Mouse (Mus musculus): ENCODE data around the gene Slc13a5. TPM values are rescaled to one million over a fixed set of nuclear protein-coding genes. Genes with fewer than 3 reads are reported as not detected.

Gene Slc13a5
- polyA plus RNA-seq, 1 experiment from 2014 or later = 0.04 TPM

- DNase-seq (ENCODE audit: low spot score) = no peak
- ATAC-seq (replicated peaks; ENCODE audit: low FRiP score, low read depth) = no peak
- H3K9me3 ChIP-seq (replicated peaks; ENCODE audit: low read length) = no peaks in the 10 kb centered on the region
- peaks cover 11% of the 10 kb centered on the region; the same call in 1 of the 2 replicates for H3K4me1 ChIP-seq (replicated peaks; ENCODE audit: insufficient read depth, low read length)
- WGBS = 81% methylated on average over 7 of the region's 7 CpGs
- no peaks in the 10 kb centered on the region for H3K36me3 ChIP-seq (ENCODE audit: insufficient read depth, low read length)
- peak overlapping the region; percentile 53 for H3K4me2 ChIP-seq (ENCODE audit: low read length)
- peak overlapping the region; percentile 49; the same call in 1 of the 2 replicates for H3K9ac ChIP-seq (ENCODE audit: low read depth, low read length)
- peak overlapping the region; percentile 36 for H3K4me3 ChIP-seq (replicated peaks; ENCODE audit: low read depth, low read length)
- no peaks in the 10 kb centered on the region for H3K27me3 ChIP-seq (ENCODE audit: insufficient read depth, low read length)
- H3K27ac ChIP-seq = peak overlapping the region; percentile 65
- no peak for TF ChIP-seq CTCF (IDR thresholded peaks at IDR 0.05; ENCODE audit: low read depth)
These were observed 35.2 kb upstream of the Slc13a5 start for GRCm38 (mm10) chr11:72302230-72302629.

- DNase-seq (ENCODE audit: low spot score) (peak; percentile 89), ATAC-seq (replicated peaks; ENCODE audit: low FRiP score, low read depth) (peak; percentile 84)
- 2% methylated on average over 6 of the region's 6 CpGs for WGBS
- H3K4me3 ChIP-seq (replicated peaks; ENCODE audit: low read depth, low read length) = peak within 1 kb of the TSS; percentile 36
- peak within 1 kb of the TSS; percentile 65 for H3K27ac ChIP-seq
- no peaks in the 10 kb centered on the region for H3K36me3 ChIP-seq (ENCODE audit: insufficient read depth, low read length)
- H3K27me3 ChIP-seq (ENCODE audit: insufficient read depth, low read length) = no peaks in the 10 kb centered on the region
- no peak for TF ChIP-seq CTCF (IDR thresholded peaks at IDR 0.05; ENCODE audit: low read depth)
- H3K4me1 ChIP-seq (replicated peaks; ENCODE audit: insufficient read depth, low read length) = peaks cover 11% of the 10 kb centered on the region; the same call in 1 of the 2 replicates
- H3K9me3 ChIP-seq (replicated peaks; ENCODE audit: low read length) = no peaks in the 10 kb centered on the region
- peak within 1 kb of the TSS; percentile 53 for H3K4me2 ChIP-seq (ENCODE audit: low read length)
- peak within 1 kb of the TSS; percentile 49; the same call in 1 of the 2 replicates for H3K9ac ChIP-seq (ENCODE audit: low read depth, low read length)
These were observed 34.3 kb upstream of the Slc13a5 start, which contains the start of gene Xaf1 for GRCm38 (mm10) chr11:72301334-72301733. TSS of gene Xaf1 (plus strand) at chr11:72301629.

- Histone ChIP-seq H3K4me3 (replicated peaks; ENCODE audit: low read depth, low read length) (no peak overlapping the region), H3K4me1 (replicated peaks; ENCODE audit: insufficient read depth, low read length) (no peaks in the 10 kb centered on the region), H3K27ac (no peak overlapping the region), H3K36me3 (ENCODE audit: insufficient read depth, low read length) (no peaks in the 10 kb centered on the region), H3K9me3 (replicated peaks; ENCODE audit: low read length) (no peaks in the 10 kb centered on the region), H3K27me3 (ENCODE audit: insufficient read depth, low read length) (no peaks in the 10 kb centered on the region), H3K9ac (ENCODE audit: low read depth, low read length) (no peak overlapping the region), H3K4me2 (ENCODE audit: low read length) (no peak overlapping the region)
- DNase-seq (ENCODE audit: low spot score) = no peak
- 80% methylated on average over 2 of the region's 2 CpGs for WGBS
- no peak for TF ChIP-seq CTCF (IDR thresholded peaks at IDR 0.05; ENCODE audit: low read depth)
- no peak for ATAC-seq (replicated peaks; ENCODE audit: low FRiP score, low read depth)
These were observed 26.1 kb upstream of the Slc13a5 start for GRCm38 (mm10) chr11:72293116-72293515.

- 82% methylated on average over 3 of the region's 3 CpGs for WGBS
- no peak for ATAC-seq (replicated peaks; ENCODE audit: low FRiP score, low read depth)
- no peak for DNase-seq (ENCODE audit: low spot score)
- H3K9ac ChIP-seq (ENCODE audit: low read depth, low read length) = no peak overlapping the region
- H3K27ac ChIP-seq = no peak overlapping the region
- H3K4me3 ChIP-seq (replicated peaks; ENCODE audit: low read depth, low read length) = no peak overlapping the region
- no peaks in the 10 kb centered on the region for H3K27me3 ChIP-seq (ENCODE audit: insufficient read depth, low read length)
- no peak overlapping the region for H3K4me2 ChIP-seq (ENCODE audit: low read length)
- no peaks in the 10 kb centered on the region for H3K36me3 ChIP-seq (ENCODE audit: insufficient read depth, low read length)
- TF ChIP-seq CTCF (IDR thresholded peaks at IDR 0.05; ENCODE audit: low read depth) = no peak
- H3K4me1 ChIP-seq (replicated peaks; ENCODE audit: insufficient read depth, low read length) = no peaks in the 10 kb centered on the region
- H3K9me3 ChIP-seq (replicated peaks; ENCODE audit: low read length) = no peaks in the 10 kb centered on the region
These were observed 20.5 kb upstream of the Slc13a5 start for GRCm38 (mm10) chr11:72287543-72287942.

GRCm38 (mm10) chr11:72287126-72287525, 20.1 kb upstream of the Slc13a5 start:
- H3K4me3 ChIP-seq (replicated peaks; ENCODE audit: low read depth, low read length) = no peak overlapping the region
- H3K4me1 ChIP-seq (replicated peaks; ENCODE audit: insufficient read depth, low read length) = no peaks in the 10 kb centered on the region
- TF ChIP-seq CTCF (IDR thresholded peaks at IDR 0.05; ENCODE audit: low read depth) = no peak
- no peaks in the 10 kb centered on the region for H3K36me3 ChIP-seq (ENCODE audit: insufficient read depth, low read length)
- no peak overlapping the region for H3K4me2 ChIP-seq (ENCODE audit: low read length)
- no peak for DNase-seq (ENCODE audit: low spot score)
- WGBS = 85% methylated on average over 2 of the region's 2 CpGs
- no peaks in the 10 kb centered on the region for H3K27me3 ChIP-seq (ENCODE audit: insufficient read depth, low read length)
- H3K9me3 ChIP-seq (replicated peaks; ENCODE audit: low read length) = no peaks in the 10 kb centered on the region
- no peak overlapping the region for H3K27ac ChIP-seq
- ATAC-seq (replicated peaks; ENCODE audit: low FRiP score, low read depth) = no peak
- H3K9ac ChIP-seq (ENCODE audit: low read depth, low read length) = no peak overlapping the region

GRCm38 (mm10) chr11:72286651-72287050, 19.6 kb upstream of the Slc13a5 start:
- Histone ChIP-seq H3K36me3 (ENCODE audit: insufficient read depth, low read length) (no peaks in the 10 kb centered on the region), H3K4me3 (replicated peaks; ENCODE audit: low read depth, low read length) (no peak overlapping the region), H3K4me1 (replicated peaks; ENCODE audit: insufficient read depth, low read length) (no peaks in the 10 kb centered on the region), H3K9ac (ENCODE audit: low read depth, low read length) (no peak overlapping the region), H3K9me3 (replicated peaks; ENCODE audit: low read length) (no peaks in the 10 kb centered on the region), H3K27me3 (ENCODE audit: insufficient read depth, low read length) (no peaks in the 10 kb centered on the region), H3K27ac (no peak overlapping the region), H3K4me2 (ENCODE audit: low read length) (no peak overlapping the region)
- no peak for ATAC-seq (replicated peaks; ENCODE audit: low FRiP score, low read depth)
- no peak for DNase-seq (ENCODE audit: low spot score)
- 76% methylated on average over 3 of the region's 3 CpGs for WGBS
- TF ChIP-seq CTCF (IDR thresholded peaks at IDR 0.05; ENCODE audit: low read depth) = no peak

- no peak for TF ChIP-seq CTCF (IDR thresholded peaks at IDR 0.05; ENCODE audit: low read depth)
- Histone ChIP-seq H3K36me3 (ENCODE audit: insufficient read depth, low read length) (no peaks in the 10 kb centered on the region), H3K4me3 (replicated peaks; ENCODE audit: low read depth, low read length) (no peak overlapping the region), H3K9ac (ENCODE audit: low read depth, low read length) (no peak overlapping the region), H3K27ac (no peak overlapping the region), H3K9me3 (replicated peaks; ENCODE audit: low read length) (no peaks in the 10 kb centered on the region), H3K27me3 (ENCODE audit: insufficient read depth, low read length) (no peaks in the 10 kb centered on the region), H3K4me1 (replicated peaks; ENCODE audit: insufficient read depth, low read length) (no peaks in the 10 kb centered on the region), H3K4me2 (ENCODE audit: low read length) (no peak overlapping the region)
- DNase-seq (ENCODE audit: low spot score) = no peak
- ATAC-seq (replicated peaks; ENCODE audit: low FRiP score, low read depth) = no peak
- WGBS = 78% methylated on average over 6 of the region's 6 CpGs
These were observed 19.0 kb upstream of the Slc13a5 start for GRCm38 (mm10) chr11:72285971-72286480.

Measured in kidney, postnatal 0 days (tissue).